Mouse (Mus musculus) spleen, postnatal 14 days (tissue): ENCODE measurements around the gene Dgki.

ENCODE experiments used
- DNase-seq, 2 experiments: peaks; one replicate each; pipeline ENCODE4 v3.0.0; 2021 to 2022; ENCODE audit warnings: low spot score in 2 of 2

Gene Dgki

GRCm38 (mm10) chr6:37292068-37292467, 7.9 kb downstream of the Dgki start:
- DNase-seq: no peak

- no peak for DNase-seq
Observed at GRCm38 (mm10) chr6:37291171-37291570, 8.8 kb downstream of the Dgki start.

DNA sequence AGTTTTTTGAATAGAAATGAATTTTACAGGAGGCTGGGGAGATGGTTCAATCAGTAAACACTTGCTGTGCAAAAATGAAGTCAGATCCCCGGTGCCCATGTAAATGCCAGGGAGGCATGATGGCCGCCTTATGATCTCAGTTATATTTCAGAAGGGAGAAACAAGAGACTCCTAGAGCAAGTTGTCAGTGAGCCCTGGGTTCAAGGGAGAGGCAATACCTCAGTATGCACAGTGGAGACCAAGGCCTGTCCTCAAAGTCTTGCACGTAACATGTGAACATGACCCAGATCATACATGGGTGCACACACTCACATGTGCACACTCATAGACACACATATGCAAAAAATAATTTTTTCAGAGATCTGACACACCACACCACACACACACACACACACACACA, 9.3 kb downstream of the Dgki start:
- DNase-seq: no peak

GRCm38 (mm10) chr6:37286134-37286533, 13.8 kb downstream of the Dgki start:
- DNase-seq: no peak

- DNase-seq: no peak
Observed at GRCm38 (mm10) chr6:37284879-37285278, 15.1 kb downstream of the Dgki start.

- DNase-seq: no peak
Observed at GRCm38 (mm10) chr6:37283336-37283735, 16.6 kb downstream of the Dgki start.

GRCm38 (mm10) chr6:37282659-37283058, 17.3 kb downstream of the Dgki start:
- no peak for DNase-seq

GRCm38 (mm10) chr6:37276834-37277715, 22.9 kb downstream of the Dgki start:
- no peak for DNase-seq

DNA sequence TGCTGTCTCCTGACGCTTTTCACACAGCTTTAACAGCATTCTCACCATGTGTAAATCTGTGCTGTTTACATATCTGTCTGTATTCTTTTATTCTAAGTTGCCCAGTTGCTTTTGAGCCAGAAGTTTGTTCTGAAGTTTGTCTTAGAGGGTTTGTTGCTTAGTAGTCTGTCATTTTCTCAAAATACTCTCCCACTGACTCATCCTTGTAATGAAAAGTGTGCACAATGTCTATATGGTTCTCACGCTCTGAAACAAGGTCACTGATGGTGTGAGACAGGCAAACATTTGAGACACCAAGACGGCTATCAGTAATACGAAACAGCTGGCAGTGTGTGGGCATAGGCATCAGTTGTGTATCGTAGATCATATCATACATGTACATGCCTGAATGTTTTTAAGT, 23.8 kb downstream of the Dgki start:
- DNase-seq: no peak

DNA sequence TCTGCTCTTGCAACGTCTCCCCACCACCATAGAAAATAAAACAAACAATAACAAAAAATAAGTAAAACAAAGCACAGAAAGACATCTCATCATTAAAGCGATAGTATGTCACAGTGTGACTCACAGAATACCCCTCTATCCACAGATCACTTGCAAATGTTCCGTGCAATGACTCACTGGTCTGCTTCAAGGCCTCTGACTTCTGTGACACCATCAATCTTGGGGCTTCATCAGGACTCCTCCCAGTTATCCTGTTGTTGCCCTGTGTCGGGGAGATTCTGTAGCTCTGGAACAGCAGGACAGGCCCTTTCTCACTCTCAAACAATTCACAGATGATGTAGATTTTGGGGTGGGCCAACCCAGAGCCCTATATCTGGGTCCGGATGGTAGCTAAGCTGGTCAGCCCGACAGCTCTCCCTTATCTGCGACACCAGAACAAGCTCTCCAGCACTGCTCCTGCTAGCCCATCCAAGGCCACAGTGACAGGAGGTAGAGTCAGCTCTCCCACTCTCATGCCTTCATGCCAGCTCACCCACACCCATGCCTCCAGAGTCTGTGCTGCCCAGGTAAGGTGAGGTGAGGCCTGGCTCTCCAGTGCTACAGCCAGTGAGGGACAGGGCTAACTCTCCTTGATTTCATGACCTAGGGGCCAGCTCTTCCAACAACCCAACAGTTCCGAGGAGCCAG, 28.9 kb downstream of the Dgki start:
- no peak for DNase-seq

DNA sequence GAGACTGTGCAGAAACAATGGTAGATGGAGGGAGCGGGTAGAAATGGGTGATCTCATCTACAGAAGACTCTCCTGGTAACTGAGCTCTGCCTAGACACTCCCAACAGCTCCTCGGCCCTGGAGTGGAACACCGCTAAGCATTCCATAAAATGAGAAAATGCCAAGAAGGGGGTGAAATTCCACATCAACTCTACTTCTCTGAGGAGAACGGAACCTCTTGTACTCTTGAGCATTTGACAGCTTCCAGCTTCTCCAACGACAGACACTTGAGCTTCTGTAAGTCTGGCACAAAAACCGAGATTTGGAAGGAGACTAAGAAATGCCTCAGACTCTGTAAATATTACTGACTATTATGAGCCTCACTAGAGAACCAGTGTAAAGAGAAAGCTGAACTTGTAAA, 31.4 kb downstream of the Dgki start:
- no peak for DNase-seq

DNA sequence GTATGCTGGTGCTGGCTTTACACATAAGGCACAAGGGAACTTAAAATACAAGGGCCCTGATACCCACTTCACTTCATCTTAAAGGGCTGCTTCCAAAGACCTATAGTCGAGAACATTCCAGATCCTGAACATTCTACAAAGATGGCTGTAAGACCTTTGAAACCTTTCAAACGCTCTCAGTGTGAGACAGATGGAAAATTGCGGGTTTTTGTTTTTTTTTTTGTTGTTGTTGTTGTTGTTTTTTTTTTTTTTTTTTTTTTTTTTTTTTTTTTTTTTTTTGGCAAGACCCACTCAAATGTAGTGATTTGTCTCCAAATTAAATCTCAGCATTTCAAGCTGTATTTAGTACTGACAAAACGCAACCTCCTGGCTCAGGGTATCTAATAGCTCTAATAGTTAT, 32.0 kb downstream of the Dgki start:
- no peak for DNase-seq

- DNase-seq: no peak
Observed at GRCm38 (mm10) chr6:37262486-37262885, 37.5 kb downstream of the Dgki start.

DNA sequence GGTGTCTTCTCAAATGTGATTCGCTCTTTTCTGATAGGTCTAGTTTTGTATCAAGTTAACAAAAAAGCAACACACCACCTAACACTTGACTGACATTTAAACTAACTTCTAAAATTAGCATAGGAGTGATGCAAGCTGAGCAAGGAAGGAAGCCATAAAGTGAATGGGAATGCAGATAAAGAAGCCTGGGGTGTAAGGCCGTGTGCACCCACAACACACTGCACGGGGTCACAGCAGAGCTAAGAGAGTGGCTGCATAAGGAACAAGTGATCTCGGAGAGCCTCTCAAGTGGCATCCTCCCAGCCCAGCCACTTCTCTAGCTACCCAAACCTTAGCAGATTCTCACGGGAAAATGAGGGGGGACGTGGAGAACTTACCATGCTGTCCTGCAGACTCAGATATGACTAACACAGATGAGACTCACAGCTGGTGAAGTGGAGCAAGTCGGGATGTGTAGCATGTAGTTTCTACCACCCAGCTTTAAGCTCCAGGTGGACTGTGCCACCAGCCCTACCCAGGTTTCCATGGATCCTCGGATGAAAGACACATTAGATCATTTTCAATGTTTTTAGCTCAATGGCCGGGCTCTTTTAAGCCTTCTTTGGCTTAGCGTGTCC, 38.6 kb downstream of the Dgki start:
- no peak for DNase-seq

- no peak for DNase-seq
Observed at GRCm38 (mm10) chr6:37258662-37259061, 41.3 kb downstream of the Dgki start.

DNA sequence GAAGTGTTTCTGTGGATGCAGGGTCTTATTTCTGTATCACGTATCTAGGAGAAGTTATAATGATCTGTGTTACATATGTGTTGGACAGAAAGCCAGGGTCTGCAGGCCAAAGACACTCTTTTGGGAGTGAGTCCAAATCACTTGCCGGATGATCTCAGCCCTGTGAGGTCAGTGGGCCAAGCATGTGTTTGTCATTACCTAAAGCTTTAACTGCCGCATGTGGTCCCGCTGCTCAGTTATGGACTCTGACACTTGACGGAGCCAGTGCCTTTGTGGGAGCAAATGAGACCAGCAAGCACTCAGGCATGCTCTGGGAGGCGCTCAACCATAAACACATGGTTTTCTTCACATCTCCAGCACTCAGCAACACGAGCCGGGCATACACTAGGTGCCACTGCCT, 45.8 kb downstream of the Dgki start:
- no peak for DNase-seq

DNA sequence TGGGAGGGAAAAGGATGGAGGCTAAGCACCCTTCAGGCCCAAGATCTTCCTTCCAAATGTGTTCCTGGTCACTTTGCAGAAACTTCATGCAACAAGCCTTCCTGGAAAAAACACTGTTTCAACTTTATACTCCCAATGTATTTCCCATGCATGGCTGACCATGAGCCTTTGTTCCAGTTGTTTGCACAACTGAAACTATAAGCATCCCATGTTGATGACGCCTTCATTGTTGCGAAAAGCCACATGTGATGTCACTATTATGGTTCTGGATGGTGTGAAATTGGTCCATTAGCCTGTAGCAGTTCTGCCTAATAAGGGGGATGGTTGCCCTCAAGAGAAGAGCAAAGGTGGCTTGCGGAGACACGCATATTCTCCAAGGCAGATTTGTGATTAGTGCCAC, 47.4 kb downstream of the Dgki start:
- DNase-seq: no peak

GRCm38 (mm10) chr6:37250671-37251070, 49.3 kb downstream of the Dgki start:
- DNase-seq: no peak

GRCm38 (mm10) chr6:37245757-37246156, 54.2 kb downstream of the Dgki start:
- DNase-seq: no peak

- no peak for DNase-seq
Observed at GRCm38 (mm10) chr6:37244074-37244473, 55.9 kb downstream of the Dgki start.

DNA sequence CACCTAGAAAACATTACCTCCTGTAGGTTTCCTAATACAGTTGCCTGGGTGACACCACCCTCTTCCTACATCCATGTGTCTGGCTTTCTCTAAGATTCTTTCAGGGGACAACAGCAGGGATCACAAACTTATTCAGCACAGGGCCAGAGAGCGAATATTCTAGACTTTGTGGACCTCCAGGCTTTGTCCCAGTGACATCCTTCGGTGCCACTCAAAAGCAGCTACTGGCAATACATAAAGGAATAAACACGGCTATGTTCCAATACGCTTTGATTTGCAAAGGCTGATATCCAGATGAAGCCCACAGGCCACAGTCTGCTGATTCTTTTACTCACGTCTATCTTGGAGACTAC, 57.2 kb downstream of the Dgki start:
- DNase-seq: no peak

- no peak for DNase-seq
Observed at GRCm38 (mm10) chr6:37242100-37242768, 57.8 kb downstream of the Dgki start.
